Mouse (Mus musculus) splenic B cell, adult 2 months (primary cell): ENCODE data around the gene Gm17387.

Source experiments
- DNase-seq: peaks from one replicate; pipeline ENCODE4 v3.0.0-alpha.2; 2011; ENCODE audit warnings: low read depth, low spot score
- H3K27me3 ChIP-seq: 2 replicates; pipeline ENCODE4 v1.6.1; 2012; ENCODE audit warnings: mild to moderate bottlenecking, low read length, moderate library complexity, mixed read lengths; ENCODE audit not compliant: control insufficient read depth, poor library complexity, insufficient read depth, severe bottlenecking
- H3K36me3 ChIP-seq: 2 replicates; pipeline ENCODE4 v1.6.1; 2012; ENCODE audit warnings: mild to moderate bottlenecking, low read length, moderate library complexity, mixed read lengths; ENCODE audit not compliant: control insufficient read depth, poor library complexity, insufficient read depth, severe bottlenecking

Gene Gm17387

GRCm38 (mm10) chr7:141028831-141029230, at the start of gene Gm17387:
TSS of gene Gm17387 (plus strand) at chr7:141029131.
- DNase-seq = no peak
- H3K27me3 ChIP-seq = no peaks in the 10 kb centered on the region
- H3K36me3 ChIP-seq = no peaks in the 10 kb centered on the region

- no peaks in the 10 kb centered on the region for H3K36me3 ChIP-seq
- no peaks in the 10 kb centered on the region for H3K27me3 ChIP-seq
- no peak for DNase-seq
Observed at GRCm38 (mm10) chr7:140981704-140982103, 47.2 kb upstream of the Gm17387 start.

GRCm38 (mm10) chr7:140982971-140983370, 46.0 kb upstream of the Gm17387 start:
- no peak for DNase-seq
- H3K27me3 ChIP-seq = no peaks in the 10 kb centered on the region

GRCm38 (mm10) chr7:140987182-140988138, 41.5 kb upstream of the Gm17387 start:
- no peaks in the 10 kb centered on the region for H3K27me3 ChIP-seq
- no peak for DNase-seq
- H3K36me3 ChIP-seq = no peaks in the 10 kb centered on the region

More at GRCm38 (mm10) chr7:140982971-140983370, 46.0 kb upstream of the Gm17387 start:
- no peaks in the 10 kb centered on the region for H3K36me3 ChIP-seq

GRCm38 (mm10) chr7:140989022-140989421, 39.9 kb upstream of the Gm17387 start:
- H3K36me3 ChIP-seq = no peaks in the 10 kb centered on the region
- no peak for DNase-seq

GRCm38 (mm10) chr7:140990185-140990584, 38.7 kb upstream of the Gm17387 start:
- DNase-seq = no peak
- Histone ChIP-seq H3K36me3 (no peaks in the 10 kb centered on the region), H3K27me3 (no peaks in the 10 kb centered on the region)

More at GRCm38 (mm10) chr7:140989022-140989421, 39.9 kb upstream of the Gm17387 start:
- H3K27me3 ChIP-seq = no peaks in the 10 kb centered on the region

- DNase-seq = no peak
- H3K36me3 ChIP-seq = no peaks in the 10 kb centered on the region
- no peaks in the 10 kb centered on the region for H3K27me3 ChIP-seq
Observed at GRCm38 (mm10) chr7:140990622-140991021, 38.3 kb upstream of the Gm17387 start.

- H3K36me3 ChIP-seq = no peaks in the 10 kb centered on the region
- H3K27me3 ChIP-seq = no peaks in the 10 kb centered on the region
- DNase-seq = peak; percentile 30
Observed at GRCm38 (mm10) chr7:140991117-140991689, 37.7 kb upstream of the Gm17387 start.

GRCm38 (mm10) chr7:140997817-140998216, 31.1 kb upstream of the Gm17387 start:
- H3K27me3 ChIP-seq = no peaks in the 10 kb centered on the region
- DNase-seq = no peak
- H3K36me3 ChIP-seq = no peaks in the 10 kb centered on the region

- Histone ChIP-seq H3K27me3 (no peaks in the 10 kb centered on the region), H3K36me3 (no peaks in the 10 kb centered on the region)
- peak; percentile 48 for DNase-seq
Observed at GRCm38 (mm10) chr7:140998853-140999700, 29.9 kb upstream of the Gm17387 start.

GRCm38 (mm10) chr7:141000881-141001708, 27.8 kb upstream of the Gm17387 start:
- Histone ChIP-seq H3K27me3 (no peaks in the 10 kb centered on the region), H3K36me3 (no peaks in the 10 kb centered on the region)
- no peak for DNase-seq

GRCm38 (mm10) chr7:141003248-141004010, 25.5 kb upstream of the Gm17387 start:
- Histone ChIP-seq H3K27me3 (no peaks in the 10 kb centered on the region), H3K36me3 (no peaks in the 10 kb centered on the region)
- no peak for DNase-seq

- H3K27me3 ChIP-seq = no peaks in the 10 kb centered on the region
- no peaks in the 10 kb centered on the region for H3K36me3 ChIP-seq
- DNase-seq = no peak
Observed at GRCm38 (mm10) chr7:141006446-141006845, 22.5 kb upstream of the Gm17387 start.
